Mouse (Mus musculus) kidney, embryonic 15.5 days (tissue): Measurements from ENCODE around the gene Fam193b. TPM values are rescaled to one million over a fixed set of nuclear protein-coding genes. Genes with fewer than 3 reads are reported as not detected.
"Not testable (repeated sequence)": the region's sequence is repeated elsewhere in the genome, so short reads cannot be mapped to it uniquely, and the experiment has no call there.

ENCODE experiments used
- ATAC-seq: fragments of 200-750 bp; cut with Nextera tagmentation; replicated peaks from 2 replicates; pipeline ENCODE4 v1.8.0; 2017; ENCODE audit warnings: moderate TSS enrichment; ENCODE audit not compliant: low FRiP score
- H3K27ac ChIP-seq: fragments of 300-500 bp; sonication (generic); 2 replicates; pipeline ENCODE4 v1.5.1; 2015; ENCODE audit warnings: mild to moderate bottlenecking, inconsistent platforms
- H3K27me3 ChIP-seq: fragments of 300-500 bp; sonication (generic); 2 replicates; pipeline ENCODE4 v1.6.1; 2015; ENCODE audit warnings: inconsistent platforms
- H3K36me3 ChIP-seq: fragments of 300-500 bp; sonication (generic); 2 replicates; pipeline ENCODE4 v1.6.1; 2015; ENCODE audit warnings: inconsistent platforms
- H3K4me1 ChIP-seq: fragments of 300-500 bp; sonication (generic); 2 replicates; pipeline ENCODE4 v1.6.1; 2015; ENCODE audit warnings: inconsistent platforms
- H3K4me2 ChIP-seq: fragments of 300-500 bp; sonication (generic); 2 replicates; pipeline ENCODE4 v1.6.1; 2015; ENCODE audit warnings: moderate library complexity, mild to moderate bottlenecking, inconsistent platforms
- H3K4me3 ChIP-seq: fragments of 300-500 bp; sonication (generic); replicated peaks from 2 replicates; pipeline ENCODE4 v1.5.1; 2015; ENCODE audit warnings: mild to moderate bottlenecking, inconsistent platforms
- H3K9ac ChIP-seq: fragments of 300-500 bp; sonication (generic); 2 replicates; pipeline ENCODE4 v1.6.1; 2015; ENCODE audit warnings: mild to moderate bottlenecking, inconsistent platforms
- H3K9me3 ChIP-seq: fragments of 300-500 bp; sonication (generic); replicated peaks from 2 replicates; pipeline ENCODE4 v1.6.1; 2016; ENCODE audit warnings: inconsistent platforms
- WGBS: fragments of 180-500 bp; shearing (Covaris S2); methylation state at CpG from one replicate; pipeline ENCODE4 v1.1.7; 2015; ENCODE audit warnings: mixed read lengths; 5-methylcytosine and 5-hydroxymethylcytosine counted together
- polyA plus RNA-seq: library from polyadenylated mRNA; unstranded; fragments of >200 nt; fragmentation: Nextera tagmentation; extraction: Ambion mirVana; gene quantifications from 2 replicates; pipeline ENCODE4 v1.2.1, GENCODE M21; 2015

Fam193b gene
- polyA plus RNA-seq, 1 experiment from 2014 or later: 43.2 TPM

- ATAC-seq: peak; percentile 75
- H3K9ac ChIP-seq: peak overlapping the region; percentile 97
- H3K27ac ChIP-seq: peak overlapping the region; percentile 94
- under 1% methylated on average over 47 of the region's 47 CpGs for WGBS
- peaks cover 18% of the 10 kb centered on the region for H3K4me1 ChIP-seq
- no peaks in the 10 kb centered on the region for H3K27me3 ChIP-seq
- peaks cover 29% of the 10 kb centered on the region for H3K36me3 ChIP-seq
- H3K9me3 ChIP-seq: no peaks in the 10 kb centered on the region
- H3K4me2 ChIP-seq: peak overlapping the region; percentile 93
- peak overlapping the region; percentile 97 for H3K4me3 ChIP-seq
Measured at GRCm38 (mm10) chr13:55570286-55570973, 490 bp downstream of the Fam193b start.

- no peak for ATAC-seq
- peaks cover 18% of the 10 kb centered on the region for H3K4me1 ChIP-seq
- peak overlapping the region; percentile 97 for H3K4me3 ChIP-seq
- peaks cover 31% of the 10 kb centered on the region for H3K36me3 ChIP-seq
- 5% methylated on average over 16 of the region's 16 CpGs for WGBS
- H3K27ac ChIP-seq: peak overlapping the region; percentile 94
- H3K9ac ChIP-seq: peak overlapping the region; percentile 97
- no peaks in the 10 kb centered on the region for H3K9me3 ChIP-seq
- H3K4me2 ChIP-seq: peak overlapping the region; percentile 93
- no peaks in the 10 kb centered on the region for H3K27me3 ChIP-seq
Measured at GRCm38 (mm10) chr13:55569726-55570285, 1.1 kb downstream of the Fam193b start.

GRCm38 (mm10) chr13:55568524-55568923 lies 2.4 kb downstream of the Fam193b start:
- H3K27ac ChIP-seq, ATAC-seq: not testable (repeated sequence)
- 89% methylated on average over 4 of the region's 4 CpGs for WGBS

GRCm38 (mm10) chr13:55567949-55568348 lies 3.0 kb downstream of the Fam193b start:
- Histone ChIP-seq H3K27me3 (no peaks in the 10 kb centered on the region), H3K4me2 (no peak overlapping the region), H3K4me3 (no peak overlapping the region), H3K9me3 (no peaks in the 10 kb centered on the region), H3K27ac (no peak overlapping the region), H3K36me3 (peaks cover 37% of the 10 kb centered on the region), H3K9ac (no peak overlapping the region), H3K4me1 (peaks cover 18% of the 10 kb centered on the region)
- no peak for ATAC-seq
- WGBS: 87% methylated on average over 2 of the region's 2 CpGs

More at GRCm38 (mm10) chr13:55568524-55568923, 2.4 kb downstream of the Fam193b start:
- peaks cover 18% of the 10 kb centered on the region for H3K4me1 ChIP-seq
- not testable (repeated sequence) for H3K9ac ChIP-seq, H3K9me3 ChIP-seq, H3K27me3 ChIP-seq, H3K4me3 ChIP-seq, H3K4me2 ChIP-seq
- H3K36me3 ChIP-seq: peaks cover 34% of the 10 kb centered on the region

- Histone ChIP-seq H3K27me3 (no peaks in the 10 kb centered on the region), H3K4me2 (no peak overlapping the region), H3K4me1 (peaks cover 14% of the 10 kb centered on the region), H3K4me3 (no peak overlapping the region), H3K36me3 (peaks cover 37% of the 10 kb centered on the region), H3K9me3 (no peaks in the 10 kb centered on the region), H3K9ac (no peak overlapping the region), H3K27ac (no peak overlapping the region)
- WGBS: 84% methylated on average over 6 of the region's 6 CpGs
- ATAC-seq: no peak
Measured at GRCm38 (mm10) chr13:55567001-55567400, 3.9 kb downstream of the Fam193b start.

- 78% methylated on average over 7 of the region's 7 CpGs for WGBS
- Histone ChIP-seq H3K9me3 (no peaks in the 10 kb centered on the region), H3K27ac (0 out of 2 replicates have a peak overlapping the region, but pooled peaks have one; percentile 42), H3K4me3 (no peak overlapping the region), H3K9ac (no peak overlapping the region), H3K27me3 (no peaks in the 10 kb centered on the region), H3K4me1 (no peaks in the 10 kb centered on the region), H3K36me3 (peaks cover 48% of the 10 kb centered on the region), H3K4me2 (no peak overlapping the region)
- ATAC-seq: no peak
Measured at GRCm38 (mm10) chr13:55563266-55563879, 7.5 kb downstream of the Fam193b start.

GRCm38 (mm10) chr13:55557499-55557898 lies 13.4 kb downstream of the Fam193b start:
- no peak for ATAC-seq
- Histone ChIP-seq H3K36me3 (peaks cover 58% of the 10 kb centered on the region), H3K4me1 (no peaks in the 10 kb centered on the region), H3K27ac (no peak overlapping the region), H3K27me3 (no peaks in the 10 kb centered on the region), H3K9me3 (no peaks in the 10 kb centered on the region), H3K4me3 (no peak overlapping the region), H3K9ac (no peak overlapping the region), H3K4me2 (no peak overlapping the region)
- 64% methylated on average over 6 of the region's 6 CpGs for WGBS

- H3K9ac ChIP-seq: no peak overlapping the region
- H3K4me3 ChIP-seq: no peak overlapping the region
- no peak overlapping the region for H3K27ac ChIP-seq
- peaks cover 67% of the 10 kb centered on the region for H3K36me3 ChIP-seq
- no peaks in the 10 kb centered on the region for H3K4me1 ChIP-seq
- H3K27me3 ChIP-seq: no peaks in the 10 kb centered on the region
- WGBS: 90% methylated on average over 9 of the region's 9 CpGs
- ATAC-seq: no peak
- no peaks in the 10 kb centered on the region for H3K9me3 ChIP-seq
- H3K4me2 ChIP-seq: no peak overlapping the region
Measured at GRCm38 (mm10) chr13:55555921-55556320, 15.0 kb downstream of the Fam193b start.

GRCm38 (mm10) chr13:55549061-55549460 lies 21.9 kb downstream of the Fam193b start:
- H3K9me3 ChIP-seq: no peaks in the 10 kb centered on the region
- H3K4me2 ChIP-seq: no peak overlapping the region
- H3K4me1 ChIP-seq: no peaks in the 10 kb centered on the region
- ATAC-seq: no peak
- H3K4me3 ChIP-seq: no peak overlapping the region
- H3K27ac ChIP-seq: no peak overlapping the region
- 75% methylated on average over 15 of the region's 15 CpGs for WGBS
- H3K27me3 ChIP-seq: no peaks in the 10 kb centered on the region
- H3K9ac ChIP-seq: no peak overlapping the region
- peaks cover 98% of the 10 kb centered on the region for H3K36me3 ChIP-seq

GRCm38 (mm10) chr13:55548426-55548825 lies 22.5 kb downstream of the Fam193b start:
- Histone ChIP-seq H3K9ac (no peak overlapping the region), H3K4me3 (no peak overlapping the region), H3K27ac (no peak overlapping the region), H3K36me3 (peaks cover 98% of the 10 kb centered on the region), H3K27me3 (no peaks in the 10 kb centered on the region), H3K4me2 (no peak overlapping the region), H3K4me1 (no peaks in the 10 kb centered on the region), H3K9me3 (no peaks in the 10 kb centered on the region)
- WGBS: 83% methylated on average over 5 of the region's 5 CpGs
- ATAC-seq: no peak

GRCm38 (mm10) chr13:55547916-55548315 lies 23.0 kb downstream of the Fam193b start:
- Histone ChIP-seq H3K27me3 (no peaks in the 10 kb centered on the region), H3K4me1 (no peaks in the 10 kb centered on the region), H3K9ac (no peak overlapping the region), H3K4me2 (no peak overlapping the region), H3K4me3 (no peak overlapping the region), H3K36me3 (peaks cover 98% of the 10 kb centered on the region), H3K27ac (no peak overlapping the region), H3K9me3 (no peaks in the 10 kb centered on the region)
- no peak for ATAC-seq
- 92% methylated on average over 2 of the region's 2 CpGs for WGBS

GRCm38 (mm10) chr13:55544792-55545191 lies 26.1 kb downstream of the Fam193b start:
- Histone ChIP-seq H3K9ac (no peak overlapping the region), H3K9me3 (no peaks in the 10 kb centered on the region), H3K27me3 (no peaks in the 10 kb centered on the region), H3K27ac (no peak overlapping the region), H3K36me3 (peaks cover 100% of the 10 kb centered on the region), H3K4me3 (no peak overlapping the region), H3K4me2 (no peak overlapping the region), H3K4me1 (no peaks in the 10 kb centered on the region)
- WGBS: 92% methylated on average over 6 of the region's 6 CpGs
- ATAC-seq: no peak
